Mouse (Mus musculus) 3134 (cell line): Measurements from ENCODE around the gene Leo1.

Experiments used
- DNase-seq: peaks from one replicate; pipeline ENCODE4 v3.0.0-alpha.2; 2011; ENCODE audit warnings: low spot score; ENCODE audit not compliant: insufficient read length; ENCODE audit errors: extremely low read depth

Gene Leo1

DNA sequence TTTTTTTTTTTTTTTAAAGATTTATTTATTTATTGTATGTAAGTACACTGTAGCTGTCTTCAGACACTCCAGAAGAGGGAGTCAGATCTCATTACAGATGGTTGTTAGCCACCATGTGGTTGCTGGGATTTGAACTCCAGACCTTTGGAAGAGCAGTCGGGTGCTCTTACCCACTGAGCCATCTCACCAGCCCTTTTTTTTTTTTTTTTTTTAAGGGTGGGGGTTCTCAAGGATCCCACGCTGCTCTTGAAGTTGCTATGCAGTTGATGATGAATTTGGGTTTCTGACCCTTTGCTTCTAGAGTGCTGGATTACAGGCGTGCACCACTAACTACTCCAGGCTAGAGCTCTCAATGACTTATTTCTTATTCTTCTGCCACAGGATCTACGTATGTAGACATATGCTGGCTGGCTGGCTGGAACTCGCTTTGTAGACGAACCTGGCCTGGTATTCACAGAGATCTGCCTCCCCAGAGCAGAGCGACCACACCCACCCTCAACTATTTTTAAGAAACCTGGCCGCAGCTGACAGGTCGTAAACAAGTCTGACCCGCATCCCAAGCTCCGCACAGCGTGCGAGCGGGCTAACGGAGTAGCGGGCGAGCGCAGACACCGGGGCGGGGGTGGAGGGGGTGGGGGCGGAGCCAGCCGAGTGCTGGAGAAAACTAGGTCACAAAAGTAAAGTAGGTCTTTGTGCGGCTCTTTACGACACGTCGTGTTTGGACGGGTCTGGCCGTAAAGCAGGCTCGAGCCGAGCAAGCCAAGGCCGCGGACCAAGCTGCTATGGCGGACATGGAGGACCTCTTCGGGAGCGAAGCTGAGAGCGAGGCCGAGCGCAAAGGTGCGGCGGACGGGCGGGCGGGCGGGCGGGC is at the start of gene Leo1:
Gene Leo1, plus strand, starts transcription at position 729 of the 871 bp plus-strand sequence.
- DNase-seq = peak; percentile 90

DNA sequence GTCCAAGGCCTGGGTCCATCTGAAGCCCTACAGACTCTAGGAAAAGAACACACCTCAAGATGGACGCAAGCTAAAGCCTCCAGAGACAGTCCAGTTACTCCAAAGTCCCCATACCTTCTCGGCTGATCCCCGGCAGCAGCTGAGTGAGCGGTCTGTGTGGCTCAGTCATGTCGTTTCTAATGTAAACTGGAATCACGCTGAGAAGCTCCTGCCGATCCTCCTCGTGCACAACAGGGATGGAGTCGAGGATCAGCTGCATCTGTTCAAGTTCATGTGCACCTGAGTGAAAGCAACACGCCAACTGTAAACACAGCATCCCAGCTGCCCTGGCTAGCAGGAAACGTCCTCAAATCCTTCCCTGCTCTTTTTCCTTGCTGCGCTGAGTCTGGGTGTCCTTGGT is 48.1 kb upstream of the Leo1 start:
- no peak for DNase-seq

DNA sequence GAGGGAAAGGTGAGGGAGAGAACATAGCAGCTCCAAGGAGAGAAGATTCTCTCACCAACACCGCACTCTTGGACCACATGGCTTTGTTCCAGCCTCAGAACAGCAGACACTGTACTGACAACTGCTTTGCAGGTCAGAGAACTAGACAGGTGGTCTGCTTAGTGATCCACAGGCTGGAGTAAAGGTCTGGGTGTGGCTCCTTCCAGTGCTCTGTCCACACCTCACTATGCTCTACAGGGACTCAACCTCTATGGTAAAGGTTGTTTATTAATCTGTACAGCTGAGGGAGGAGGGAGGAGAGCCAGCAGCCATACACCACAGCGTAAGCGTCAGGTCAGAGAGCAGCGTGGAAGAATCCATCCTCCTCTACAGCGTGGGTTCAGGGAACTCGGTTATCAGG is 45.4 kb upstream of the Leo1 start:
- no peak for DNase-seq

DNA sequence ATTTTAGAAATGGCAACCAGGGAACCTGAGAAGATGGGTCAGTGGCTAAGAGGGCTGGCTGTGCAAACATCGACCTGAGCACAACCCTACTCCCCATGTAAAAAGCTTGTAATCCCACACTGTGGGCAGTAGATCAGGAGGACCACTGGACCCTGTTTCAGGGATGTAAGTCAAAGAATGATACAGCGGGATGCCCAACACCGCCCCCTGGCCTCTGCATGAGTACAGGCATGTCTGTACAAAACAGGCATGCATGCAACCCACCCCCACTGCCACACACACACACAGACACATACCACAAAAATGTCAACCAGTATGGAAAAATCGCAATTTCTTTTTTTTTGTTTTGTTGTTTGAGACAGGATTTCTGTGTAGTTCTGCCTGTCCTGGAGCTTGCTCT is 42.3 kb upstream of the Leo1 start:
- DNase-seq = no peak

DNA sequence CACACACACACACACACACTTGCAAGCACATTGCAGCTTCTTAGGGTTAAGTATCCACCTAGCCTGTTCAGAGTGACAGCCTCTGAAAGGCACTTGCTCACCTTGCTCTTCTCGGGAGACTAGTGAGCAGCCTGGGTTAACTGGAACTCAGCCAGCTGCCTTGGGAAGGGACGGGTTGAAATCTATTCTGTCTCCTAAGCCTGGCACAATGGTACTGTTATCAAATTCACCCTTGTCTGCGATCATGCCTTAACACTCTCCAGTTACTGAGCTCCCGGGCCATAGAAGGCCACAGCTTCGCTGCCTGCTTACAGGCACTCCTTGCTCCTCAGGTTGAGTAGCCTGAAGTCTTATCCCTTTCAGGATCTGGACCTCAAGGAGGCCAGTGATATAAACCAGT is 40.7 kb upstream of the Leo1 start:
- no peak for DNase-seq

DNA sequence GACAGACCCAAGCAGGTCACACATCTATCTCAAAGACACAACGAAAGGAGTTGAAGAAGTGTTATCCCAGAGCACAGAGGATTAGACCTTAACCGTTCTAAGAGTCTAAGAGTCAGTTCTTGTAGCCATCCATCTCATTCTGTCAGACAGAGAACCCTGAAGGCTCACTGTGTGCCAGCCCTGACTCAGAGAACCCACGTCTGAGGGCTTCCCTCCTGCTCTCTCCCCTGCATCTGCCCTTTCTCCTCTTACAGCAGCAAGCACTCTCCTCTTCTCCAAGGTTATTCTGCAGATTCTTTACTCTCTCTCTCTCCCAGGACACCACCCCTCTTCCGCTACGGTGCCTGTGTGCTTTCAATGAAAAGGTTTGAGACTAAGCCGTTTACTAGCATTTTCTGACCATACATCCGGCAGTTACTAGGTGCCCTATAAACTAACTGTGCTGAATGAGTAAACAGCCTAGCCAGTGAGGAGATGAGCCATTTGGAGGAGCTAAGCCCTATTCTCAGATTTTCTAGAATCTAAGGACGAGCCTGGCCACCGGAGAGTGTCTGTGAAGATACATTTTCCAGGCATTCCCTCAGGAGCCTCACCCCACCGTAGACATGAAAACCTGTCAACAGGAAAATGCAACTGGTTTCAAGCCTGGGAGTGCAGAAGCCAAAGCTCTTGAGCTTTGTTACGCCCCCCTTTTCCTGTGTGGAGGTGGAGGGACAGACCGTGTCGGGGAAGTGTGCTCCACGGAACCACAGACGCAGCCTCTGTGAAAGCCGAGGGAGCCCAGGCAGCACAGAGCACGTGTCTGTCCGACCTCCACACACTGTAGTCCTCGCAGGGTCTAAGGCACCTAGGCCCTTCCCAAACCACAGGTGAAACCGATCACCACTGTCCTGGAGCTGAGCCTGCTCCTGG is 39.5 kb upstream of the Leo1 start:
- no peak for DNase-seq

DNA sequence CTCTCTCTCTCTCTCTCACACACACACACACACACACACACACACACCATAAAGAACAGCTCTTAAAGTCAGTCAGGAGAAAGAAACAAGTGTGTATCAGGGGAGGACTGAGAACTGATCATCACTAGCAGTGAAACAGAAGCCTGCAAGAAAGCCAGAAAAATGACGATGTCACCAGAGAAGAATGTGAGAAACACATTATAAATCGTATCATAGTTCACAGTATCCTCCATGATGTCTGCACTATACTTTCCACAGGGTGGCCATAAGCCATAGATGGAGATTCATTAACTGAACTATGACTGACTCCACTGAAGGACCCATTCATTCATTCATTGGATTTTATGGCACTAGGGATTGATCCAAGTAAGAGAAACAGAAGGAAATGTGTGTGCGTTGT is 37.8 kb upstream of the Leo1 start:
- DNase-seq = no peak

DNA sequence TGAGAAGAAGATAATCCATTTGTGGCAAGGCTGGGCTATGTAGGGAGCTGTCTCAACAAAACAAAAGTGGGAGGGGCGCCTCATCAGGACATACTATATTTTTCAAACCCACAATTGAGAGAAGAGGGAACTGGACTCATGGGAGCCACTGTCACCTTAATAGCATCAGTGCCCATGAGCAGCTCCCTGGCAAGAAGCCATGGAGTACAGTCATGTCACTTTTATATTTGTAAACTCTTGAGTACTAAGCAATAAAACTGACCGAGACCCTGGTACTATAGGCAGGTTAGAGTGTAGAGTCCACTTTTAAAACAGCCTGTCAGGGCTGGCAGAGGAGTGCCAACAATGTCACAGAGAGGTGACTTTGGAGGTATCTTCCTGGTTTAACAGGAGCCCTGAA is 35.2 kb upstream of the Leo1 start:
- no peak for DNase-seq

DNA sequence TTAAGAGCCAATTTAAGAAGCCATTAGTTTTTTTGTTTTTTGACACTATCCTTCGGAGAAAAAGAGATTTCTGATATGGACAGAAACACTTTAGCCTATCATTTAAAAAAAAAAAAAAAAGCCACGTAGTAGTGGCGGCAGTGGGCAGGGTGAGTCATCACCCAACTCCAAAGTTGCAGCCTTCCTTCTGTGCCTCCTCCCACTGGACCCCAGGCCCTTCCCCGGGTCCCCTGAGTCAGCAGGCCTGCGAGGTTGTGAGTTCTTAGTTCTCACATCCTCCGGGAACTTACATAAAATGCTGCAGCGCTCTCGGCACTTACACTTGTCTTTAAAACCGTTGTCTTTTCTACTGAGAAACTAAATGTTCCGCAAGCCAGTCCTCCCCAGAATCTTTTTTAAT is 33.5 kb upstream of the Leo1 start:
- DNase-seq = peak; percentile 86

DNA sequence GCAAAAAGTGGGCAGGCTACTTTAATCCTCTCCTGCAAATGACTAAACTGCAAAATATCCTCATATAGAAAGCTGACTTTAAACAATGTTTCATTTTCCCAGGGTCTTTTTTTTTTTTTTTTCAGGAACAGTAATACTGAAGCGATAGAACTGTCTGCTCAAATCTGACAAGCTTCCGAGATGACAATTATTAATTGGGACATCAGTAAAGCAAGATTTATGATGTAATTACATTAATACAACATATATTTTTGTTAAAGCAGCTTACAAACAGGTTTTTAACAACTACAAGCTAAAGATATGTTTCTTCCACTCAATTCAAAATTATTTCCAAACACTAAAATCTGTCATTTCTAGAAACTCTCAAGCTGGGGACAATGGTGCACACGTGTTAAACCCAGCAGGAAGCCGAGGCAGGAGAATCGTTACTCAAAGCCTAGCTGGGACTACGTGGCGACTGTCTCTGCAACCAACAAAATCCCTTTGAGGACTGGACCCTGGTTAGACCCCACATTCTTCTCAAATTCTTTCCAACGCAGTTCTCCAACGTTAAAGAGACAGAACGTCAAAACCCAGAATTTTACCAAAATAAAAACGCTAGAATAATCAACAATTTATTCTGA is 33.0 kb upstream of the Leo1 start:
- DNase-seq = no peak

DNA sequence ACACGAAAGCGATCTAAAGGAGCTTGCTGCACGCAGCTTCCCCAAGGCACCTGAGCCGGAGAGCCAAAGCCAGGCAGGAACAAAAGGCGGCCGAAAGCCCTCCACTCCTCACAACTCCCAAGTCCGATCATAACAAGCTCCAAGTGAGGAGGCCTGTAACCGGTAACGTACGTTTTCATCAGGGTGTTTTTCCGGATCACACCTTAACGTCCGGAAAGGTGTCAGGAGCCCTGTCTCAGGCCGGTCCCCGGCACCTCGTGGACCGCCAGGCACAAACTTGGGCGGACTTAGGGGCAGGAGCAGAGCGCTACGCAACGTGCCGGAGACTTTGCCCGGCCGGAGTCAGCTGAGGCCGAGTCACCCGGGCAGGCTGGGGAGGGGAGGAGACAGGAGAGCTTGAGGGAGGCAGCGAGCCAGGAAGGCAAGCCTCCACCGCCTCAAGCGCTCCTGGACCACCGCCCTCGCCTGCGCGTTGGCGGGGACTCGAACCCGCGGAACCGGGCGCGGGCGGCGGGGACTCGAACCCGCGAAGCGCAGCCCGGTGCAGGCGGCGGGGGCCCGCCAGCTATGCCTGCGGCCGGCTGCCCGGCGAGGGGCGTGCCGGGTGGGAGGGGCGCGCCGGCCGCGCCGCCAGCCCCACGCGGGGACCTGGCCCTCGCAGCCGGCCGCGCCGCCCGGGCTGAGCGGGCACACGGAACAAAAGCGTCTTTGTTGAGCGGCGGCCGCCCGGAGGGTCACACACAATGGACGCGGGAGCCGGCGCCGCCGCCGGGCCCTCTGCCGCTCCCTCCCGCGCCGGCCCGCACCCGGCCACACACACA is 32.1 kb upstream of the Leo1 start:
- peak; percentile 92 for DNase-seq

DNA sequence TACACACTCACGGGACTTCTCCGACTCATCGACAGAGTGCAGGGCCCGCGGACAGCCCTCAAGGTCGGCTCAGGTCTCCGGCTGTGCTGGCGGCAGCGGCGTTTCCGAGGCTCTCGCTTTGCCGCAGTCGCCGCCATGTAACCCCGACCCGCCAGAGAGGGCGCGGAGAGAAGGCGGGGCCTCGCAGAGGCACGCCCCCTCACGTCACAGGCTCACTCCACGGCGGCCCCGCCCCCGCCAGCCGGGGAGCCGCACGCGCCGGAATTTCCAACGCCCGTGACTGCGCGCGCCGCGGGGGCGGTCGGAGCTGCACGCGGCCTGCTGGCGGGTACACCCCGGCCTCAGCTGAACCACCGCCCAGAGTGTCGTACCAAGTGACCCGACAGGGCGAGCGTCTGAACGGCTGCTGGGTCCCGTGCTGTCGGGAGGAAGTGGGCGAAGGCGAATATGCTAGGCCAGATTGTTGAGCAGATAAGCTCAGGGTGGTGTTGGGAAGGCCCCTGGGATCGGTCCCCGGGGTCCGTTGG is 31.4 kb upstream of the Leo1 start, which contains the start of gene Mapk6:
Gene Mapk6, minus strand, starts transcription at position 154 of the 527 bp plus-strand sequence.
- DNase-seq = peak; percentile 95

DNA sequence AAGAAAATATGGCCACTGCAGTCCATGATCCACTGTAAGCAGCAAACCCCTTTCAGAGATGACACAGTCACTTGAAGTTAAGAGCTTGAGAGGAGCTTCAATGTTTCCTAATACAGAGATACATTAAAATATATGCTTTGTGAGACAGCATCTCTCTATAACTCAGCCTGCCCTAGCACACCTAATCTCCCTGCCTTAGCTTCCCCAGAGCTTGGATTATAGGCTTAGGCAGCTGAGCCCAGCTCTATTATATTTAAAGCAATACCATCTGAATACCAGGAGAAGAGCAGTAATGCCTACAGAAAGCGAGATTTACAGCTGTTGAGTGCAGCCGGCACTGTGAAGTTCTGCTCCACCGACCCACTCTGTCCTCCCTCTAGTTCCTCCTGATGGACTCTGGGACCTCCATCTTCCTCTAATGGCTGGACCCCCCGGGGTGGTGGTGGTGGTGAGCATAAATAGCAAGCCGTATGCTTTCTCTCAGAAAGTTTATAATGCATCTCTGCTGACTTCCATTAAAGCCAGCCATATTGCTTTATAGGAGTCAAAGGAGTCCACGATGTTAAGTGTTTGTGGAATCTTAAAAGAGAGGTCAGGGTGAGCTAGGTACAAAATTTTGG is 30.3 kb upstream of the Leo1 start:
- no peak for DNase-seq

DNA sequence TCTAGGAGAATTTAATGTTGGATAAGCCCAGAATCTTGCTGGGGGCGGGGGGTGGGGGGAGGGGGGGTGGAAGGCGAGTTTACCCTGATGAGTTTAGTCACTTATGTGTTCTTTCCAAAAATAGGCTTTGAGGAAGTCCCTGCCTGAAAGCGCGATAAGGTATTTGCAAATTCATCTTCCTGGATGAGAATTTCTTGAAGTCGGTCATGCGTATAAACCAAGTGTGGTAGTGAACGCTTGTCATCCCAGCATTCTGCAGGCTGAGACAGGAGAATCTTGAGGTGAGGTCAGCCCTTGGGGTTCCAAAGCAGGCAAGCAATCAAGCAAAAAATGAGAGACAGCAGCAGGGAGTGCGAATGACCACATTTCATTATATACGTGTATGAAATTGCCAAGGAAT is 29.7 kb upstream of the Leo1 start:
- DNase-seq = no peak

DNA sequence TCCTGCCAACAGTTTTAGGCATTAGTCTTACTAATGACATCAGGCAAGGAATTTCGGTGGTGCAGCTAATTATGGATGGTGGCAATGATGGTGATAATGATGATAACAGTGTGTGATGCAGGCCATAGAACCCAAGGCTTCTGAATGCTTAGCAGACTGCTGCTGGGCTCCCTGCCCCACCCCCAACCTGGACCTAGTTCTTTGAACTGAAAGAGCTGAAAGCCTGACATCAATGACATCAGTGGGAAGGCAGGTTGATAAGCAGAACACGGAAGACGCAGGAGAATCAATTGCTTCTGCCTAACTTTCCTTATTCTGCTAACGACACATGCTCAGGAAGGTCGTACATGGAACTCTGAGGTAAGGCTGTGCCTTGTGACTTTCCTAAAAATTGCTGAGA is 28.1 kb upstream of the Leo1 start:
- no peak for DNase-seq

DNA sequence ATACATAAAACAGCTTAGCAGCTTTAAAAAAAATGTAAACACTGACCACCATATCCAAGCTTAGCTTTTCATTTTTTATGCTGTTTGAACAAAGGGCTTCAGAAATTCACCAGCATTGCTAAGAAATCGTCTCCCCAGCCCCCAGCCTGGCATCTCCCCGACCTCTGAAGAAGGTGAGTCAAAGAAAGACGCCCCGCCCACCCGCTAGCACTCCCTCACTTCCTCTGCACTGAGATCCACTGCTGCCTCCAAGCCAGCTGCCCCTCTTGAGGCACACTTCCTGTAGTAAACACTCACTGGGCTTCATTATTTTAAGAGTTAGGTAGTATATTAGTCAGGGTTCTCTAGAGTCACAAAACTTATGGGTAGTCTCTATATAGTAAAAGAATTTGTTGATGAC is 27.1 kb upstream of the Leo1 start:
- peak; percentile 52 for DNase-seq

DNA sequence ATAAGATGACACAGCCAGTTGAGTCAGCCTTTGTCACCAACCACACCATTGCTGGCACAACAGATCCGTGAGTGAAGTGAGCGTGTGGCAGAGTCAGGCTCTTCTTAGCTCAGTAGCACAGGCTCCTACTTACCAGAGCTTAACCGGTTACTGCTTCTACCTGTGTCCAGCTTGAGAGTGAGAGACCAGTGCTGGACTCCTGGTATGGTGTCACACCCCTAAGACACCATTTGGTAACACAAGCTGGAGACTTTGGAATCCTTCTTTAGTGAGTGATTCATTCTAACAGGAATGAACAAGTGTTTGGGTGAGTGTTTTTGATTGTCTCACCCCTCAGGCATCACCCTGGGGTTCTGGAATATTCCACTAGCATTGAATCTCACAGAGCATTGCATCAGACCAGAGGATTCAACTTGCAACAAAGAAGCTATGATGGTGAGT is 19.1 kb upstream of the Leo1 start:
- peak; percentile 77 for DNase-seq

DNA sequence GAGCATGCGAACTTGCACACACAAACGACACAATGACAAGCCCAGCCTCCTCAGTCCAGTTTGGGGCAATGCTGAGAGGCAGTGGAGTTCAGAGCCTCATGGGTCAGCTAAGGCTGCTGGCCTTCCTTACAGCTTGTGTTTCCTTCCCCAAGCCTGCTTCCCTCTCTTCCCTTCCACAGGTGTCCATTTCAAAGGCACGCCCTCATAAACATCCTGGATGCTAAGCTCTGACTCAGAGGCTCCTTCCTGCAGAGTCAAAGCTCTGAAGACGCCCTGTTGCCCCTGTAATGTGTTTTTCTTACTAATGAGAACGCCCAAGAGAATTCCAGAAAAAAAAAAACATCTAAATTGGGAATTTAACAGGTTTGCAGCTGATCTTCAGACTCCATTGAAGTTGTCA is 17.6 kb upstream of the Leo1 start:
- DNase-seq = peak; percentile 60

DNA sequence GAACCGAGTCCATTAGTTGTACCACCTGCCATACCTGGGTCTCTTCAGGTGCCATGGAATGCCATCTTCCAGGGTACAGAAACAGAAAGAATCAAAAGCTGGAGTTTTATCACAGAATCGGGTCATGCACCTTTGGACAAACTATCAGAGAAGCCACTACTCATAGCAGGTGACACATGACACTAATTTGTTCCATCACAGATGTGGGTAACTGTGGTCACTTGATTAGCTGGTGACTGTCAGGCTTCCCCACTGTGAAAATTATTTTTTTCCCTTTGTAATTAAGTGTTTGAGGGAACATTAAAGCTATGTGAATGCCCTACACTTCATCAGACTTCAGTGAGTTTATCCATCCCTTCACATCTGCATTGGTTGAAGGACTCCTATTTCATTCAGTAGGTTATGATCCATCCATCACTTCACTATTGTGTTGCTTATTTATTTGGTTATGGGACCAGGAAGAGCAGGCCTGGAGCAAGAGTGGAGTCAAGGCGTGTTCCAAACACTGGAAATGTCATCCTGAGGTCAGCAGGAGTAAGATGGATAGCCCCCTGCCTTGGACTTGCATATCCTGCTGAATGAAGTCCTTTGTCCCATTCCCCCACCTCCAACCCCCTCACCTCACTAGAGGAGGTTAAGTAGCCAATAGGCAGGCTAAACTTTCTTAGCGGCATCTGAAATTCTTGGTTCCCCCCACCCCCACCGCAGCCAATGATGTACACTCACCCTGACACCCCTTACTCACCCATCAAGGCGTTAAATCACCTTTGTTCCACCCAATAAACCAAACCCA is 16.8 kb upstream of the Leo1 start:
- no peak for DNase-seq
